Mouse (Mus musculus): ENCODE results near the gene Ubl5. TPM values are rescaled to one million over a fixed set of nuclear protein-coding genes. Genes with fewer than 3 reads are reported as not detected.
"Not testable (repeated sequence)": the region's sequence is repeated elsewhere in the genome, so short reads cannot be mapped to it uniquely, and the experiment has no call there.

The Ubl5 gene
- polyA plus RNA-seq, 1 experiment = 15.3 TPM

DNA sequence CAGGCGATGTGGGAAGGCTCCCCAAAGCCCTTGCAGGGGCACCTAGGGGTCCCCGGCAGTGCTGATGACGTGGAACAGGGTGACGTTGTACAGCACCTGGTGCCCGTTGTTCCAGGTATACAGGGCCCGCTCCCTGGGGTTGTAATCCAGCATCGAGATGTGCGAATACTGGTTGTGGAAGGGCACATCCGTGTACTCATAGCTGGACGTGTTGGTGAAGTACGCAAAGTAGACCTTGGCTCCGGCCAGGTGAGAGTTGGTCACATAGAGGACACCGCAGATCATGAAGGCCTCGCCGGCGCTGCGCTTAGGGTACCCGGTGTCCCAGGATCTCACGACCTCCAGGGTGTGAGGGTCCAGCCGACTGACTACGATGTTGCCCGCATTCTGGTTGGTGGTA is 25.4 kb downstream of the Ubl5 start:
- Histone ChIP-seq H3K36me3 (replicated peaks; ENCODE audit: low read length) (peaks cover 29% of the 10 kb centered on the region), H3K4me1 (peaks cover 23% of the 10 kb centered on the region), H3K4me3 (replicated peaks) (no peak overlapping the region), H3K27me3 (replicated peaks) (peaks cover 15% of the 10 kb centered on the region), H3K9me3 (no peaks in the 10 kb centered on the region)
- no peak for TF ChIP-seq FLI1 (IDR thresholded peaks at IDR 0.05; ENCODE audit: low read length)
- TF ChIP-seq GATA1 (IDR thresholded peaks at IDR 0.05; ENCODE audit: borderline replicate concordance, low read length) = no peak

DNA sequence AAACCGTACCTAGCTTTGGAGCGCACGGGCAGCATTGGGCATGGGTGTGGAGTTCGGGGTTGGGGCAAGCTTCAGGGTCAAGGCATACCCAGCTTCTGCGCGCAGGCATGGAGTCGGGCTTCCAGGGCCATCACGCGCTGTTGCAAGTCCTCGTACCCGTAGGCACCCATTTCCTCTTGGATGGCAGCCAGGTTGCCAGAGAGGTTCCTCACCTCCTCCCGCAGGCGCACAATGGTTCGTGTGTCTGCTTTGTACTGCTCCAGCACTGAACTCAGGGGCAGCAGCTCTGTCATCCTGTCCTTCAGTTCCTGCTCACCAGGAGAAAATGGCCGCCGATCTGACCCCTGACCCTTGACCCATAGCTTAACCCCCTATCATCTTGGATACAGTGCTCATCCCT is 29.4 kb downstream of the Ubl5 start:
- TF ChIP-seq FLI1 (IDR thresholded peaks at IDR 0.05; ENCODE audit: low read length) (no peak), GATA1 (IDR thresholded peaks at IDR 0.05; ENCODE audit: borderline replicate concordance, low read length) (no peak)
- Histone ChIP-seq H3K36me3 (replicated peaks; ENCODE audit: low read length) (no peaks in the 10 kb centered on the region), H3K27me3 (replicated peaks) (peaks cover 38% of the 10 kb centered on the region), H3K4me3 (replicated peaks) (no peak overlapping the region), H3K4me1 (peaks cover 12% of the 10 kb centered on the region), H3K9me3 (no peaks in the 10 kb centered on the region)

DNA sequence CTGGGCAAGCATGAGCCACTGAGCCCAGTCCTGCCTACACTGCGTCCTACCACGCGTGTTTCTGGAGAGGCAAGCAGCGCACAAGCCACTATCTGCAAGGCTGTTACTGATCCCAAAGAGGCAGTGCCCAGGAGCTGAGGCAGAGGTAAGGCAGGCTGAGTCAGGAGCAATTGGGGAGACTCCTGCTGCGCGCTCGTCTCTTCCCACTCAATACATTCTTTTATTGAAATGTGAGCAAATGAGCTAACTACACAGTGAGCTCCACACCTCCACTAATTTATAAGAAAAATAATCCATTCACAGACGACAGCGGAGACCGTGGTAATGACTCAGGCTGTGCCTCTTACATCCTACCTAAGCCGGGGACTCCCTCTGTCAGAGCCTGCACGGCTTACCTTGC is 35.2 kb downstream of the Ubl5 start:
- peaks cover 20% of the 10 kb centered on the region for H3K4me1 ChIP-seq
- H3K27me3 ChIP-seq (replicated peaks) = peaks cover 32% of the 10 kb centered on the region
- peaks cover 6% of the 10 kb centered on the region; the same call in 1 of the 2 replicates for H3K9me3 ChIP-seq
- H3K36me3 ChIP-seq (replicated peaks; ENCODE audit: low read length) = no peaks in the 10 kb centered on the region
- no peak for TF ChIP-seq GATA1 (IDR thresholded peaks at IDR 0.05; ENCODE audit: borderline replicate concordance, low read length)
- no peak for TF ChIP-seq FLI1 (IDR thresholded peaks at IDR 0.05; ENCODE audit: low read length)
- no peak overlapping the region for H3K4me3 ChIP-seq (replicated peaks)

DNA sequence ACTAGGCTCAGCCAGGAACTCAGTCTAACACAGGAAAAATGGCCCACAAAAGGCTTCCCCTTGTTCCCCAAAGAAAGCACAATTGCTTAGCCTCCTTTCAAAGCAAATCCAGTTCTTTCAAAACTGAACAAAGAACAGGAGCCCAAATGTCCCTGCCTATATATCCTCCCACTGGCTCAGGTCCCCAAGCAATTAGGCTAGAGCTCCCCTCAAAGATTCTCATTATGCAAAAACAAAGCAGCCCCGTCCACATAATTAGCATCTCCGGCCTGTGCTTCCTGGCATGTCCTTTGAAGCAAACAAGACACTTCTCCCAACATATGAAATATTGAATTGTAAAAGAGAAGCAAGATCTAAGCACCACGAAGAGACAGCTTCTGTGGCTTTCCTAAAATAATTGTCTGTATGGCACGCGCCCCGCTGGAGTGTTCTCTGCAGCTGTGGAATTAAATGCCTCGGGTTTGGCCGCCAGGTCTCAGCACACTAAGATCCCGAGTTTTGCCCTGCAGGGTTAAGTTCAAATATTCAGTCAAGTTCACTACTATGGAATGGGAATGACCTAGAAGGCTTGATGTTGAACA is 37.8 kb downstream of the Ubl5 start:
- H3K4me1 ChIP-seq = peaks cover 18% of the 10 kb centered on the region
- peaks cover 18% of the 10 kb centered on the region for H3K27me3 ChIP-seq (replicated peaks)
- TF ChIP-seq FLI1 (IDR thresholded peaks at IDR 0.05; ENCODE audit: low read length) (no peak), GATA1 (IDR thresholded peaks at IDR 0.05; ENCODE audit: borderline replicate concordance, low read length) (no peak)
- peaks cover 6% of the 10 kb centered on the region; the same call in 1 of the 2 replicates for H3K9me3 ChIP-seq
- H3K4me3 ChIP-seq (replicated peaks) = no peak overlapping the region
- no peaks in the 10 kb centered on the region for H3K36me3 ChIP-seq (replicated peaks; ENCODE audit: low read length)

DNA sequence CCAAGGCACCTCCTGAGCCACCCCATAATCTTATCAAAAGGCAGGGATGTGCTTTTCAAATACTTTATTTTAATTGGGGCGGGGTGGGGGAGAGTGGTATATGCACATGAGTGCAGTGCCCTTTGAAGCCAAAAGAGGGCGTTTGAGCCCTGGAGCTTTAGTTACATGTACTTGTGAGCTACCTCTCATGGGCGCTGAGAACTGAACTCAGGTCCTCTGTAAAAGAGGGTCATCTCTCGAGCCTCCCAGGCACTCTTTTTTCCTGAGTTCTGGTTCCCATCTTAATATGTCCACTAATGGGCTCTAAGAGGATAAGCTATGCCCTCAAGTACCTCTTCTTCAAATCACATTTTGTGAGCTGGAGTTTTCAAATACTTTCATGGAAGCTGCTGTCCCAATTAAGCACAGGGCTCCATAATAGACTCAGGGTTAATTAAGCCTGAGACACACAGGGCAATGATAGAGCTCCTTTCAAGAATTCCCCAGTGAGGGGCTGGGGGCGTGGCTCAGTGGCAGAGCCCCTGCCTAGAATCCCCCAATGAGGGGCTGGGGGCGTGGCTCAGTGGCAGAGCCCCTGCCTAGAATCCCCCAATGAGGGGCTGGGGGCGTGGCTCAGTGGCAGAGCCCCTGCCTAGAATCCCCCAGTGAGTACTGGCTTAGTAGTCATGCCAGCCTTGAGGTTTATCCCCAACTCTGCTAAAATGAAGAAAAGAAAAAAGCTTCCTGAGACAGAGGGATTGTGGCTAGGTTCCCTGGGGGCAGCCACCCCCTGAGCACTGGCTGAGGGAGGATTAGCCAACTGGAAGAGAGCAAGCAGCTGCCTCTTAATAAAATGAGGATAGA is 39.1 kb downstream of the Ubl5 start:
- TF ChIP-seq FLI1 (IDR thresholded peaks at IDR 0.05; ENCODE audit: low read length) (no peak), GATA1 (IDR thresholded peaks at IDR 0.05; ENCODE audit: borderline replicate concordance, low read length) (no peak)
- H3K36me3 ChIP-seq (replicated peaks; ENCODE audit: low read length) = no peaks in the 10 kb centered on the region
- peaks cover 15% of the 10 kb centered on the region for H3K4me1 ChIP-seq
- H3K27me3 ChIP-seq (replicated peaks) = peaks cover 11% of the 10 kb centered on the region
- peaks cover 6% of the 10 kb centered on the region; the same call in 1 of the 2 replicates for H3K9me3 ChIP-seq
- no peak overlapping the region for H3K4me3 ChIP-seq (replicated peaks)

DNA sequence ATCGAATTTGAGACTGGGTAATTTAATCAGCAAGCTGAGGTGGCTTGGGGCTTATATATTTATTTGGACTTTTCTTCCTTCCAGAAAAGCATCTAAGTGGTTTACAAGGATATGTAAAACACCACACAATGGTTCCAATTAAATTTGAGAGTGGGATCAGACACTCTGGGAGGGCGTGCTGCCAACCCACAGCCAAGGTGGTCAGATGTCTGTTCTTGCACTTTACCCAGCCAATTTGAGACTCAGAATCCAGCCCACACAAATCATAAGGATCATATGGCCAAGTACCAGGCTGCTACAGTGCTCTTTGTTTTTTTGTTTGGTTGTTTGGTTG is 39.7 kb downstream of the Ubl5 start:
- H3K4me1 ChIP-seq = peaks cover 15% of the 10 kb centered on the region
- TF ChIP-seq GATA1 (IDR thresholded peaks at IDR 0.05; ENCODE audit: borderline replicate concordance, low read length) = no peak
- no peak for TF ChIP-seq FLI1 (IDR thresholded peaks at IDR 0.05; ENCODE audit: low read length)
- peaks cover 6% of the 10 kb centered on the region; the same call in 1 of the 2 replicates for H3K9me3 ChIP-seq
- H3K4me3 ChIP-seq (replicated peaks) = no peak overlapping the region
- no peaks in the 10 kb centered on the region for H3K36me3 ChIP-seq (replicated peaks; ENCODE audit: low read length)
- peaks cover 5% of the 10 kb centered on the region for H3K27me3 ChIP-seq (replicated peaks)

DNA sequence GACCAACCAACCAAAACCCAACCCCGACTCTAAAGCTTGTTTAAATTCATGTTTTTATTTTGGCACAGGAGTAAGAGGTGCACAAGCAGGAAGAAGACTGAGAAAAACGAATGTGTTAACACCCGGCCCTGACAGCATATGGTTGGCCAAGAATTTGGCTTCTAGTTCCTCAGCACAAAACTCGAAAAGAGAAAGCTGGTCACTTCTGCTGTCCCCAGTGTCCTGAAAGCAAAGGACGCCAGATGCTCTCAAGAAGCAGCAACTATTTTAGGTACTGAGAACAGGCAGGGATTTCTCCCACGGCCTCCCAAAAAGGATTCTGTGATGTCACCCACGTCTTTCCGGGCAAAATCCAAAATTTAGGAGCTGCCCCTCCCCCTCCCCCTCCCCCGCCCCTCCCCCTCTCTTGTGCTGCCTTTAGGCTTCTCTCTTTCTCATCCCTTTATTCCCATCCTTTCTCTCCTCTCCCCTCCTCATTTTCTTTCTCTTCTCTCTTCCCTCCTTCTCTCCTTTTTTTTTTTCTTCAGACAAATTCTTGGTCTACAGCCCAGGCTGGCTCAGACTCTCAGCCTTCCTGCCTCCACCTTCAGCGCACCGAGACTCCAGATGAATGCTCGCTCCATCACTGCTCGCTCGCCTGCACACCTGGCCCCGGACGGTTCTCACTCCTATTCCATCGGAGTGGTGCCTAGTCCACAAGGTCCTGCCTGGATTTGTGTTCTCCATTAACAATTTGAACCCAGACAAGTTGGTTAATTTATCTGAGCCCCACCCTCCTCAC is 42.6 kb downstream of the Ubl5 start:
- H3K4me1 ChIP-seq = no peaks in the 10 kb centered on the region
- no peak overlapping the region for H3K4me3 ChIP-seq (replicated peaks)
- no peak for TF ChIP-seq GATA1 (IDR thresholded peaks at IDR 0.05; ENCODE audit: borderline replicate concordance, low read length)
- no peak for TF ChIP-seq FLI1 (IDR thresholded peaks at IDR 0.05; ENCODE audit: low read length)
- peaks cover 15% of the 10 kb centered on the region for H3K27me3 ChIP-seq (replicated peaks)
- peaks cover 6% of the 10 kb centered on the region; the same call in 1 of the 2 replicates for H3K9me3 ChIP-seq
- H3K36me3 ChIP-seq (replicated peaks; ENCODE audit: low read length) = no peaks in the 10 kb centered on the region

DNA sequence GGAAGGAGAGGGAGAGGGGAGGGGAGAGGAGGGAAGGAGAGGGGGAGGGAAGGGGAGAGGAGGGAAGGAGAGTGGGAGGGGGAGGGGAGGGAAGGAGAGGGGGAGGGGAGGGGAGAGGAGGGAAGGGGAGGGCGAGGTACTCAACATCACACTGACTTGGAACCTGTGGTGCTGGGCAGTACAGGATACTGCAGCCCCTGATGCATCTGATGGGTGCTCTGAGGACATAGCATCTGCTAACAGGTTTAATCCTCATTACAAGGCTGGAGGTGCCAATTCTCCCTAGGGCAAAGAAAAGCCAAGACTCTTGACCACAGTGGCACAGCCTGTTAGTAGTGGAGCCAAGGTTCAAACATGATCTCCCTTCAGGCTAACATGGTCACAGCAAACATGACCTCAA is 46.7 kb downstream of the Ubl5 start:
- no peak for TF ChIP-seq GATA1 (IDR thresholded peaks at IDR 0.05; ENCODE audit: borderline replicate concordance, low read length)
- no peak for TF ChIP-seq FLI1 (IDR thresholded peaks at IDR 0.05; ENCODE audit: low read length)
- 0 out of 2 replicates have a peak, but pooled peaks cover 1% of the 10 kb centered on the region for H3K9me3 ChIP-seq
- peaks cover 34% of the 10 kb centered on the region for H3K27me3 ChIP-seq (replicated peaks)
- no peak overlapping the region for H3K4me3 ChIP-seq (replicated peaks)
- H3K4me1 ChIP-seq = no peaks in the 10 kb centered on the region
- no peaks in the 10 kb centered on the region for H3K36me3 ChIP-seq (replicated peaks; ENCODE audit: low read length)

DNA sequence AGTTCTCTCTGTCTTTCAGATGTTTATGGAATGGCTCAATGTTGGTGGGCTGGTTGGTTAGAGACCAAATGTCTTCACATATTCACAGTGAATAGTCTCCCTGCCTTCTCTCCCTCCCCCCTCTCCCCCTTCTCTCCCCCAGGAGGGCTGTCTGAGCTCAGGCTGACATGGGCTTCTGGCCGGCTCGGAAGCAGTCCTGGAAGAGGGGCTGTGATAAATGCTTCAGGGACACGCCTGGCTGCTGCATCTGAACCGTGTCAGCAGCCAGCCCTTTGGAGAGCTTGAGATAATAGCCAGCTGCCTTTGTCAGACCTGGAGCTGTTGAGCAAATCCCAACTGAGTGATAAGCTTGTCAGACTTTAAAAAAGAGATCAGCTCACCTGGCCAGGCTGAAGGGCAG is 47.2 kb downstream of the Ubl5 start:
- TF ChIP-seq GATA1 (IDR thresholded peaks at IDR 0.05; ENCODE audit: borderline replicate concordance, low read length) = no peak
- no peak for TF ChIP-seq FLI1 (IDR thresholded peaks at IDR 0.05; ENCODE audit: low read length)
- Histone ChIP-seq H3K27me3 (replicated peaks) (peaks cover 39% of the 10 kb centered on the region), H3K4me3 (replicated peaks) (no peak overlapping the region), H3K4me1 (peaks cover 2% of the 10 kb centered on the region; the same call in 1 of the 2 replicates), H3K36me3 (replicated peaks; ENCODE audit: low read length) (no peaks in the 10 kb centered on the region), H3K9me3 (peaks cover 4% of the 10 kb centered on the region; the same call in 1 of the 2 replicates)

DNA sequence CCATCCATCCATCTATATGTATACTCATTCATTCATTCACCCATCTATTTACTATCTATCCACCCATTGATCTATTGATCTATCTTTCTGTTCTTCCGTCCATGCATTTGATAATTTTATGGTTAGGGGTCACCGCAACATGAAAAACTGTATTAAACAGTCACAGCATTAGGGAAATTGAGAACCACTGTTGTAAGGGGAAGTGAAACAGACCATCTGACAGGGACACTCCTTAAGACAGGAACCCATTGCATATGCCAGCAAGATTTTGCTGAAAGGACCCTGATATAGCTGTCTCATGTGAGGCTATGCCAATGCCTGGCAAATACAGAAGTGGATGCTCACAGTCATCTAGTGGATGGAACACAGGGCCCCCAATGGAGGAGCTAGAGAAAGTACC is 47.8 kb downstream of the Ubl5 start:
- not testable (repeated sequence) for H3K9me3 ChIP-seq; H3K4me3 ChIP-seq (replicated peaks); H3K36me3 ChIP-seq (replicated peaks; ENCODE audit: low read length); H3K4me1 ChIP-seq
- H3K27me3 ChIP-seq (replicated peaks) = peaks cover 44% of the 10 kb centered on the region

All from megakaryocyte, embryonic 14.5 days (primary cell).